Mouse (Mus musculus) lung, postnatal 0 days (tissue): ENCODE measurements at regions not wholly inside any gene's neighbourhood (a gene's known extent, or its start where the extent isn't known, plus 50 kb on each side); places are given as distances from the start of the nearest gene placed in this dataset.

ENCODE experiments used
- ATAC-seq: fragments of 200-750 bp; cut with Nextera tagmentation; 2 replicates; pipeline ENCODE4 v1.8.0; 2017; ENCODE audit warnings: moderate library complexity
- DNase-seq: peaks from one replicate; pipeline ENCODE4 v3.0.0-alpha.2; 2016; ENCODE audit warnings: low spot score
- H3K27ac ChIP-seq: fragments of 300-500 bp; sonication (generic); 2 replicates; pipeline ENCODE4 v1.5.1; 2014; ENCODE audit warnings: antibody characterized with exemption, mild to moderate bottlenecking, low read length, mixed read lengths
- H3K27me3 ChIP-seq: fragments of 300-500 bp; sonication (generic); replicated peaks from 2 replicates; pipeline ENCODE4 v1.6.1; 2014; ENCODE audit warnings: low read length, mixed read lengths; ENCODE audit not compliant: insufficient read depth
- H3K36me3 ChIP-seq: fragments of 300-500 bp; sonication (generic); 2 replicates; pipeline ENCODE4 v1.6.1; 2014; ENCODE audit warnings: low read length, mixed read lengths; ENCODE audit not compliant: insufficient read depth
- H3K4me1 ChIP-seq: fragments of 300-500 bp; sonication (generic); 2 replicates; pipeline ENCODE4 v1.6.1; 2014; ENCODE audit warnings: antibody characterized with exemption, low read depth, low read length, mixed read lengths; ENCODE audit not compliant: insufficient read depth
- H3K4me2 ChIP-seq: fragments of 300-500 bp; sonication (generic); replicated peaks from 2 replicates; pipeline ENCODE4 v1.6.1; 2014; ENCODE audit warnings: low read depth, mild to moderate bottlenecking, low read length, moderate library complexity, mixed read lengths
- H3K4me3 ChIP-seq: fragments of 300-500 bp; sonication (generic); 2 replicates; pipeline ENCODE4 v1.5.1; 2014; ENCODE audit warnings: low read depth, low read length
- H3K9ac ChIP-seq: fragments of 300-500 bp; sonication (generic); replicated peaks from 2 replicates; pipeline ENCODE4 v1.6.1; 2014; ENCODE audit warnings: low read depth, mild to moderate bottlenecking
- H3K9me3 ChIP-seq: fragments of 300-500 bp; sonication (generic); 2 replicates; pipeline ENCODE4 v1.6.1; 2016; ENCODE audit warnings: low read length, mixed read lengths
- CTCF ChIP-seq: IDR thresholded peaks from 2 replicates; pipeline ENCODE4 v1.5.1; 2016; ENCODE audit warnings: antibody characterized with exemption, mild to moderate bottlenecking
- EP300 ChIP-seq: IDR thresholded peaks from 2 replicates; pipeline ENCODE4 v1.6.1; 2016; ENCODE audit warnings: antibody characterized with exemption, mild to moderate bottlenecking, control low read depth
- WGBS: fragments of 180-500 bp; shearing (Covaris S2); extraction: QIAGEN DNeasy Blood & Tissue Kit; methylation state at CpG from one replicate; pipeline ENCODE4 v1.1.7; 2014; 5-methylcytosine and 5-hydroxymethylcytosine counted together

DNA sequence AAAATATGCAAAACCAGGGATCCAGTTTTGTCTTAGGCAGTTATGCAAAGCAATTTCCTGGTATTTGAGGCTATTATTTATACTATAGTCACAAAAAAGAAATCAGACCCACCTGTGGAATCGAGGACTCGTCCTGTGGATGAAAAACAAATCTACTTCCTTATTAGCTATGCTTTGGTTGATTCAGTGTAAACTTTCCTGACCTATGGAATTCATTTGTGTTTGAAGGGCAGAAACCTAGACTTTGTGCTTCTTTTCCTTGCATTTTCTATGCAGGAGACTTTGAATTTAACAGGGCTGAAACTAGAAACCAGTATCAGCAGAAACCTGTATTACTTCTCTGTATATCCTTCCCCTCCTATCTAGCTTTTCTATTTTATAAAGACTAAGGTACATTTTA, 70.2 kb upstream of the Slco6d1 start:
- no peak for DNase-seq
- 34% methylated on average over 2 of the region's 2 CpGs for WGBS
- H3K27me3 ChIP-seq: no peaks in the 10 kb centered on the region
- no peaks in the 10 kb centered on the region for H3K9me3 ChIP-seq
- no peaks in the 10 kb centered on the region for H3K4me1 ChIP-seq
- ATAC-seq: no peak
- H3K4me3 ChIP-seq: no peak overlapping the region
- no peak overlapping the region for H3K4me2 ChIP-seq
- no peak overlapping the region for H3K27ac ChIP-seq
- TF ChIP-seq EP300 (no peak), CTCF (no peak)
- H3K36me3 ChIP-seq: no peaks in the 10 kb centered on the region
- H3K9ac ChIP-seq: no peak overlapping the region

DNA sequence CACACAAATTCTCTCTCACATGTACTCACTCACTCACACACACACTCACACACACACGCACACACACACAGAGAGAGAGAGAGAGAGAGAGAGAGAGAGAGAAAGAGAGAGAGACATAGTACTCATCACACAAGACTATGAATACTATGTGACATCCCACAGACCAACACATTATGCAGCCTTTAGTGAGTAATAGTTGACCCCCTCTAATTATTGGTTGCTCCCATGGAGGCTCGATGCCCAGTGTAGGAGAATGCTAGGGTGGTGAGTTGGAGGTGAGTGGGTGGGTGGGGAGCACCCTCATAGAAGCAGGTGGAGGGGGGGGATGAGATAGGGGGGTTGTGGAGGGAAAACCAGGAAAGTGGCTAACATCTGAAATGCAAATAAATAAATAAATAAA, 69.4 kb upstream of the Slco6d1 start:
- no peak for TF ChIP-seq EP300
- no peak for TF ChIP-seq CTCF
- H3K4me1 ChIP-seq: no peaks in the 10 kb centered on the region
- DNase-seq (no peak), ATAC-seq (no peak)
- no peak overlapping the region for H3K27ac ChIP-seq
- no peaks in the 10 kb centered on the region for H3K9me3 ChIP-seq
- no peaks in the 10 kb centered on the region for H3K27me3 ChIP-seq
- no peak overlapping the region for H3K9ac ChIP-seq
- WGBS: 73% methylated on average over 2 of the region's 2 CpGs
- H3K36me3 ChIP-seq: no peaks in the 10 kb centered on the region
- no peak overlapping the region for H3K4me2 ChIP-seq
- H3K4me3 ChIP-seq: no peak overlapping the region
